Mouse (Mus musculus): ENCODE measurements around the gene Oas1a. TPM values are rescaled to one million over a fixed set of nuclear protein-coding genes. Genes with fewer than 3 reads are reported as not detected.
"Not testable (repeated sequence)": the region's sequence is repeated elsewhere in the genome, so short reads cannot be mapped to it uniquely, and the experiment has no call there.

Oas1a gene
- polyA plus RNA-seq, 1 experiment from 2014 or later = 0.66 TPM

- no peak overlapping the region for H3K9ac ChIP-seq (replicated peaks)
- H3K9me3 ChIP-seq = no peaks in the 10 kb centered on the region
- no peaks in the 10 kb centered on the region for H3K4me1 ChIP-seq (replicated peaks)
- no peak for ATAC-seq (ENCODE audit: insufficient number of reproducible peaks, insufficient read depth, low FRiP score, low TSS enrichment, low read depth)
- H3K36me3 ChIP-seq = no peaks in the 10 kb centered on the region
- H3K4me2 ChIP-seq = no peak overlapping the region
- no peaks in the 10 kb centered on the region for H3K27me3 ChIP-seq
- 20% methylated on average over 2 of the region's 2 CpGs for WGBS
- no peak overlapping the region for H3K4me3 ChIP-seq (replicated peaks)
- no peak overlapping the region for H3K27ac ChIP-seq
Observed at GRCm38 (mm10) chr5:120892243-120892660, 15.1 kb downstream of the Oas1a start.

DNA sequence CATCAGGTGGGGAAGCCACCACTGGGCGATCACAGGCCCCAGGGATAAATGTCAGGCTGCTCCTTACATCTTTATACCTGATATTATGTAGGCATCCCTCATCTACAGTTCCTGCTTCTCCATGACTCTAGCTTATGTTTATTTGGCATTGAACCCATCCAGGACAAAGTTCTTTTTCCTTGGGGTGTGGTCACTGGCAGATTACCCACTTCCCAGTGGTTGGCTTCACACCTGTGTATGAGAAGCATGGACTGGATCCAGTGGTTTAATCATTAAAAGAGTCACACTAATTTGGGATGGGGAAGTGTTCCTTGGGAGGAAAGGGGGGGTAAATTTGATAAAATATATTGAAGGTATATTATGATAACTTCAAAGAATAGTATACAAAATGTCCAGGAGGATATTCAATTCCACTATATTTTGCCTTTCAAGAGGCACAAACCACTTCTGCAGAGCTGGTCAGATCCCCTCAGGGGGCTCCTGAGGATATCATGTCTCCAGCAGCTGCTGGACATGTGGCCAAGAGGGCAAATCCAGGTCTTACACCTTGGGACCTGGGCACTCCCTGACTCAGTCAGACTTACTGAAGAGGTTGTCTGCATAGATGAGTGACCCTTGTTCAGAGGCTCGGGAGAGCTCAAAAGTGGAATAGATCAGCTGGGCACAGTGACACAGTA, 15.6 kb downstream of the Oas1a start:
- not testable (repeated sequence) for H3K4me1 ChIP-seq (replicated peaks); H3K36me3 ChIP-seq; H3K9me3 ChIP-seq; ATAC-seq (ENCODE audit: insufficient number of reproducible peaks, insufficient read depth, low FRiP score, low TSS enrichment, low read depth); H3K4me2 ChIP-seq; H3K9ac ChIP-seq (replicated peaks); H3K27me3 ChIP-seq; H3K4me3 ChIP-seq (replicated peaks); H3K27ac ChIP-seq
- 45% methylated on average over 2 of the region's 2 CpGs for WGBS

- no peaks in the 10 kb centered on the region for H3K27me3 ChIP-seq
- no peak overlapping the region for H3K9ac ChIP-seq (replicated peaks)
- H3K36me3 ChIP-seq = no peaks in the 10 kb centered on the region
- 44% methylated on average over 3 of the region's 3 CpGs for WGBS
- H3K4me3 ChIP-seq (replicated peaks) = no peak overlapping the region
- no peak overlapping the region for H3K27ac ChIP-seq
- ATAC-seq (ENCODE audit: insufficient number of reproducible peaks, insufficient read depth, low FRiP score, low TSS enrichment, low read depth) = no peak
- no peaks in the 10 kb centered on the region for H3K4me1 ChIP-seq (replicated peaks)
- no peaks in the 10 kb centered on the region for H3K9me3 ChIP-seq
- H3K4me2 ChIP-seq = no peak overlapping the region
Observed at GRCm38 (mm10) chr5:120890991-120891390, 16.3 kb downstream of the Oas1a start.

GRCm38 (mm10) chr5:120890026-120890425, 17.3 kb downstream of the Oas1a start:
- Histone ChIP-seq H3K4me3 (replicated peaks) (no peak overlapping the region), H3K36me3 (no peaks in the 10 kb centered on the region), H3K27me3 (no peaks in the 10 kb centered on the region), H3K9ac (replicated peaks) (no peak overlapping the region), H3K27ac (no peak overlapping the region), H3K4me2 (no peak overlapping the region), H3K9me3 (no peaks in the 10 kb centered on the region), H3K4me1 (replicated peaks) (no peaks in the 10 kb centered on the region)
- no peak for ATAC-seq (ENCODE audit: insufficient number of reproducible peaks, insufficient read depth, low FRiP score, low TSS enrichment, low read depth)
- 78% methylated on average over 2 of the region's 2 CpGs for WGBS

- not testable (repeated sequence) for H3K9ac ChIP-seq (replicated peaks); H3K9me3 ChIP-seq; H3K4me2 ChIP-seq; ATAC-seq (ENCODE audit: insufficient number of reproducible peaks, insufficient read depth, low FRiP score, low TSS enrichment, low read depth); H3K36me3 ChIP-seq; H3K27me3 ChIP-seq; H3K4me1 ChIP-seq (replicated peaks); H3K4me3 ChIP-seq (replicated peaks); H3K27ac ChIP-seq
- 36% methylated on average over 4 of the region's 4 CpGs for WGBS
Observed at GRCm38 (mm10) chr5:120888294-120888815, 19.0 kb downstream of the Oas1a start.

DNA sequence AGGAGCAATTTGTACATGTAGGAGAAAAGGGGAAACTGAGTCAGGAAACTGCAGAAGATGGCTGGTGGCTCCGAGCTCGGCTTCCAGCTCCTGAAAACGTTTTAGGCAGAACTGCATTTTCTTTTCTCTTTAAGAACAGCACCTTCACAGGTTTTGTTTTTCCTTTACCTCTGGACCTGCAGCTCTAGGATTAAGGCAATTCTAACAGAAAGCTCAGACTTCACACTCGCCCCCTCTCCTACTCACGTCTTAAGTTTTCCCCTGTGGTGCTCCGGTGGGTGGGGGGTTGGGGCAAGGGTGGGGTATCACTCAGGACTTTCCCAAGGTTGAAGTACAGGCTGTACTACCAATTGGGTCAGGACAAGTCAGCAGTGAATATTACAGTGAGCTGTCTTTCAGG, 19.5 kb downstream of the Oas1a start:
- WGBS = 54% methylated on average over 6 of the region's 6 CpGs

GRCm38 (mm10) chr5:120887413-120887812, 19.9 kb downstream of the Oas1a start, which contains the start of gene Oas1g:
TSS of gene Oas1g (minus strand) at chr5:120887613.
- not testable (repeated sequence) for H3K9me3 ChIP-seq; H3K36me3 ChIP-seq; H3K4me1 ChIP-seq (replicated peaks); H3K4me3 ChIP-seq (replicated peaks); ATAC-seq (ENCODE audit: insufficient number of reproducible peaks, insufficient read depth, low FRiP score, low TSS enrichment, low read depth); H3K4me2 ChIP-seq; H3K27ac ChIP-seq; H3K27me3 ChIP-seq; H3K9ac ChIP-seq (replicated peaks)
- WGBS = 18% methylated on average over 6 of the region's 9 CpGs

More for the DNA sequence above, 19.5 kb downstream of the Oas1a start:
- Histone ChIP-seq H3K4me2 (no peak overlapping the region), H3K27me3 (no peaks in the 10 kb centered on the region), H3K9me3 (no peaks in the 10 kb centered on the region), H3K27ac (no peak overlapping the region), H3K9ac (replicated peaks) (no peak overlapping the region), H3K36me3 (no peaks in the 10 kb centered on the region), H3K4me3 (replicated peaks) (no peak overlapping the region), H3K4me1 (replicated peaks) (no peaks in the 10 kb centered on the region)
- no peak for ATAC-seq (ENCODE audit: insufficient number of reproducible peaks, insufficient read depth, low FRiP score, low TSS enrichment, low read depth)

GRCm38 (mm10) chr5:120881681-120882080, 25.6 kb downstream of the Oas1a start:
- not testable (repeated sequence) for H3K27ac ChIP-seq; H3K4me1 ChIP-seq (replicated peaks); H3K9ac ChIP-seq (replicated peaks); H3K4me2 ChIP-seq; H3K36me3 ChIP-seq; ATAC-seq (ENCODE audit: insufficient number of reproducible peaks, insufficient read depth, low FRiP score, low TSS enrichment, low read depth); H3K27me3 ChIP-seq; H3K9me3 ChIP-seq; H3K4me3 ChIP-seq (replicated peaks)
- 91% methylated on average over 6 of the region's 6 CpGs for WGBS

GRCm38 (mm10) chr5:120878803-120879202, 28.5 kb downstream of the Oas1a start:
- not testable (repeated sequence) for H3K27me3 ChIP-seq; H3K4me1 ChIP-seq (replicated peaks); H3K9ac ChIP-seq (replicated peaks); H3K4me2 ChIP-seq; H3K9me3 ChIP-seq; H3K4me3 ChIP-seq (replicated peaks); ATAC-seq (ENCODE audit: insufficient number of reproducible peaks, insufficient read depth, low FRiP score, low TSS enrichment, low read depth); H3K27ac ChIP-seq; H3K36me3 ChIP-seq
- WGBS = 69% methylated on average over 2 of the region's 2 CpGs

GRCm38 (mm10) chr5:120877407-120877806, 29.9 kb downstream of the Oas1a start:
- H3K9ac ChIP-seq (replicated peaks); H3K9me3 ChIP-seq; H3K4me3 ChIP-seq (replicated peaks); H3K27me3 ChIP-seq; H3K4me1 ChIP-seq (replicated peaks); H3K4me2 ChIP-seq; ATAC-seq (ENCODE audit: insufficient number of reproducible peaks, insufficient read depth, low FRiP score, low TSS enrichment, low read depth); H3K27ac ChIP-seq; H3K36me3 ChIP-seq: not testable (repeated sequence)
- WGBS = 87% methylated on average over 2 of the region's 2 CpGs

GRCm38 (mm10) chr5:120876839-120877238, 30.5 kb downstream of the Oas1a start:
- H3K27ac ChIP-seq; ATAC-seq (ENCODE audit: insufficient number of reproducible peaks, insufficient read depth, low FRiP score, low TSS enrichment, low read depth); H3K27me3 ChIP-seq; H3K9me3 ChIP-seq; H3K36me3 ChIP-seq; H3K9ac ChIP-seq (replicated peaks); H3K4me2 ChIP-seq; H3K4me3 ChIP-seq (replicated peaks); H3K4me1 ChIP-seq (replicated peaks): not testable (repeated sequence)
- 67% methylated on average over 2 of the region's 3 CpGs for WGBS

- Histone ChIP-seq H3K9me3 (no peaks in the 10 kb centered on the region), H3K4me1 (replicated peaks) (no peaks in the 10 kb centered on the region), H3K4me3 (replicated peaks) (no peak overlapping the region), H3K27ac (no peak overlapping the region), H3K4me2 (no peak overlapping the region), H3K9ac (replicated peaks) (no peak overlapping the region), H3K36me3 (no peaks in the 10 kb centered on the region), H3K27me3 (peaks cover 8% of the 10 kb centered on the region; the same call in 1 of the 2 replicates)
- 31% methylated on average over 2 of the region's 2 CpGs for WGBS
- no peak for ATAC-seq (ENCODE audit: insufficient number of reproducible peaks, insufficient read depth, low FRiP score, low TSS enrichment, low read depth)
Observed at GRCm38 (mm10) chr5:120871469-120871868, 35.9 kb downstream of the Oas1a start.
